Mouse (Mus musculus): ENCODE data around the gene Gas7.

GRCm38 (mm10) chr11:67581549-67581948 is 126.3 kb downstream of the Gas7 start:
- TF ChIP-seq CTCF (IDR thresholded peaks at IDR 0.05; ENCODE audit: extremely low read depth, insufficient read depth, low read length) (no peak), POLR2A (IDR thresholded peaks at IDR 0.05; ENCODE audit: extremely low read depth, insufficient read depth, low read length) (no peak)
